14 mouse cellular contexts compared by ENCODE assay signal in genomic region chr3:157572011-157572410, GRCm38 (mm10). TPM values are rescaled to one million over a fixed set of nuclear protein-coding genes. Genes with fewer than 3 reads are reported as not detected.
DNase-seq lines count a peak whose midpoint lies in the region; ATAC-seq and TF ChIP-seq lines count a peak whose summit lies in the region.
"Had no signal": no experiment of that assay in that cellular context is flagged by ENCODE, and none has a peak within 500 bp of the region (broad histone marks: within the 10 kb centered on the region; RNA-seq: fewer than 3 reads in every experiment).

No protein-coding gene starts in this region.

- intact Hi-C loops in left cerebral cortex, postnatal 4 days (cut with DNase I), result no loop called here

- peaks cover 6% of the 10 kb centered on the region for H3K27me3 ChIP-seq in Patski

- CTCF ChIA-PET in Patski (lab: Charles Lee), result interaction anchor here (1.4 to 1.6 kb wide), 3 partner anchors 11 to 146 kb away, joined by 3 to 5 read pairs (median 4); no protein-coding TSS in a partner anchor

- in situ Hi-C loops in Patski (cut with MboI; ENCODE audit: low pct_unique_long_range_greater_than_20kb), result no loop called here

- TF ChIP-seq CTCF in Patski (IDR thresholded peaks at IDR 0.05), result no peak

- POLR2A ChIA-PET in Patski (lab: Charles Lee), result interaction anchor here (0.6 kb wide), 1 partner anchor 28 kb away, joined by 5 read pairs; no protein-coding TSS in a partner anchor

- ATAC-seq in Patski, result peak; percentile 26
- peak; percentile 92 for ATAC-seq in inflammation-experienced regulatory T-cells, adult 6 months
- ATAC-seq in megakaryocyte-erythroid progenitor cell, adult 5-6 weeks (replicated peaks; ENCODE audit: low FRiP score, low TSS enrichment, poor library complexity, severe bottlenecking), result peak; percentile 32; the same call in 1 of the 2 replicates

- peak; percentile 74 for DNase-seq in CD4-positive helper T cell, adult 2 months (ENCODE audit: low read depth, low spot score)
- DNase-seq in Patski (ENCODE audit: low read depth, low spot score), result no peak
- no peak for DNase-seq in kidney, adult 11 months
- no peak for DNase-seq in left cerebral cortex, postnatal 4 days
- DNase-seq in retina, postnatal 1 day, result no peak
- DNase-seq: cerebellum, postnatal 10 days; gastrocnemius, postnatal 10 days; kidney, adult 8-10 months; kidney, postnatal 36 days; lung, postnatal 10 days; right cerebral cortex, postnatal 4 days had no signal

RNA-seq across cellular contexts. Expression of gene Ptger3, which starts 5.3 kb away (rescaled TPM):
- polyA plus RNA-seq in Patski (2021), result 93.7 TPM
- polyA plus RNA-seq in inflammation-experienced regulatory T-cells, adult 6 months (2017; shearing (Covaris generic)), result not detected
- 2.9 and 7.8 TPM in 2 replicates for total RNA-seq in megakaryocyte-erythroid progenitor cell, adult 5-6 weeks (2014; fragmentation: Nextera tagmentation)
- 11.7 and 15.9 TPM in 2 replicates for total RNA-seq in megakaryocyte-erythroid progenitor cell, adult 5-6 weeks (2017)
- 10 to 100 TPM; 15.8 to 17.0 TPM for total RNA-seq in left cerebral cortex, postnatal 4 days (2021)
- polyA plus RNA-seq: testis, adult 2 months had no signal

RNA-seq across cellular contexts. Expression of gene Zranb2, which starts 38.1 kb away (rescaled TPM):
- polyA plus RNA-seq in Patski (2021), result 132 TPM
- polyA plus RNA-seq in inflammation-experienced regulatory T-cells, adult 6 months (2017; shearing (Covaris generic)), result 10 to 100 TPM; 69.0 to 79.2 (median 77.5) TPM
- 111 and 114 TPM in 2 replicates for total RNA-seq in megakaryocyte-erythroid progenitor cell, adult 5-6 weeks (2014; fragmentation: Nextera tagmentation)
- total RNA-seq in megakaryocyte-erythroid progenitor cell, adult 5-6 weeks (2017), result 475 and 602 TPM in 2 replicates
- 100 to 1,000 TPM; 122 to 127 TPM for total RNA-seq in left cerebral cortex, postnatal 4 days (2021)

Comparison
In these comparisons a context has a peak if more than half of its experiments do, and no peak if none do; other contexts are left out.
1. ATAC-seq: peak in every context shown above with its lines; median percentile 92 in inflammation-experienced regulatory T-cells, adult 6 months; 32 in megakaryocyte-erythroid progenitor cell, adult 5-6 weeks; 26 in Patski.